Mouse (Mus musculus) ovary, postnatal 10 days (tissue): Measurements from ENCODE around the gene Neurl2.
A peak's percentile ranks its signal among the peaks of the same experiment; 100 is the strongest.
"Not testable (repeated sequence)": the region's sequence is repeated elsewhere in the genome, so short reads cannot be mapped to it uniquely, and the experiment has no call there.

ENCODE experiments used
- DNase-seq: peaks from one replicate; pipeline ENCODE4 v3.0.0; 2022; ENCODE audit warnings: low spot score

The Neurl2 gene

GRCm38 (mm10) chr2:164857842-164858553, 24.7 kb upstream of the Neurl2 start:
- DNase-seq = no peak

GRCm38 (mm10) chr2:164857101-164857821, 24.0 kb upstream of the Neurl2 start, which contains the start of gene Pltp:
TSS of gene Pltp (minus strand) at chr2:164857711.
- DNase-seq = no peak

- no peak for DNase-seq
These were observed 23.2 kb upstream of the Neurl2 start for GRCm38 (mm10) chr2:164856309-164857100.

- DNase-seq = not testable (repeated sequence)
These were observed 22.3 kb upstream of the Neurl2 start for GRCm38 (mm10) chr2:164855572-164855971.

DNA sequence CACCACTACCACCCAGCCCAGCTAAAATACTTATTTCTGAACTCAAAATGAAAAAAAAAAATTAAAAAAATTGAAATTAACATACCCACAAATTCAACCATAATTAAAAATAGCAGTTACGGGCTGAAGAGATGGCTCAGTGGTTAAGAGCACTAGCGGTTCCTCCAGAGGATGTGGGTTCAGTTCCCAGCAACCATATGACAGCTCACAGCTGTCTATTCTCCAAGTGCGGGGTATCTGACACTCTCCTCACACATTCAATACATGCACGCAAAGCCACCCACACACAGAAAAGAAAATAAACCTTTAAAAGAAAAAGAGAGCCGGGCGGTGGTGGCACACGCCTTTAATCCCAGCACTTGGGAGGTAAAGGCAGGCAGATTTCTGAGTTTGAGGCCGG, 16.8 kb upstream of the Neurl2 start:
- DNase-seq = no peak

DNA sequence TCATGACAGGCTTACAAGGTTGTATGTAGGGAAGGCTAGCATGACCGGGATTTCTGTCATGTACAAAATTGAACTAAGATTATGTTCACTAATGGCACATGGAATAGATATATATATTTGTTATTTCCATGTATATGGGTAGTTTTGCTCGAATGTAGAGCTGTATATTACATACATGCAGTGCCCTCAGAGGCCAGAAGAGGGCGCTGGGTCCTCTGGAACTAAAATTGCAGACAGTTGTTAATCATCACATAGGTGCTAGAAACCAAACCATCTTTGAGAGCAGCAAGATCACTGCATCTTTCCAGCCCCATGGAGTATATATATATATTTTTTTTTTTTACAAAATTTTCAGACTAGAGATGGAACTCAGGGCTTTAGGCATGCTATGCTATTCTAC, 12.5 kb upstream of the Neurl2 start:
- no peak for DNase-seq

- DNase-seq = no peak
These were observed 1.9 kb upstream of the Neurl2 start for GRCm38 (mm10) chr2:164835164-164835563.

DNA sequence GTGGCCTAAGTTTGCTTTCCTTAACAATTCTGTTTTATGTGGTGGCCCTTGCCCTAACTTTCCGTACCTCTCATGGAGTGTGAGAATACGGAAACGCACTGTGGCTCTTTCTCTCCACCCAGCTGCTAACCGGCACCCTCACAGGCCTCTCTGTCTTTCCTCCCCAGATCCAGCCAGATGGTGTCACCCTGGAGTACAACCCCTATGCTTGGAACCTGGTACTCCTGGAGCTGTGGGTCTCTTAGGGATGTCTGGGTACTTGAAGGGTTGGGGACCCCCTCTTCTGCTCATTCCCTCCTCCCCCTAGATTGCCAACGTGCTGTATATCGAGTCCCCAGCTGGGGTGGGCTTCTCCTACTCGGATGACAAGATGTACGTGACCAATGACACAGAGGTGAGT, 1.3 kb upstream of the Neurl2 start:
- DNase-seq = no peak

DNA sequence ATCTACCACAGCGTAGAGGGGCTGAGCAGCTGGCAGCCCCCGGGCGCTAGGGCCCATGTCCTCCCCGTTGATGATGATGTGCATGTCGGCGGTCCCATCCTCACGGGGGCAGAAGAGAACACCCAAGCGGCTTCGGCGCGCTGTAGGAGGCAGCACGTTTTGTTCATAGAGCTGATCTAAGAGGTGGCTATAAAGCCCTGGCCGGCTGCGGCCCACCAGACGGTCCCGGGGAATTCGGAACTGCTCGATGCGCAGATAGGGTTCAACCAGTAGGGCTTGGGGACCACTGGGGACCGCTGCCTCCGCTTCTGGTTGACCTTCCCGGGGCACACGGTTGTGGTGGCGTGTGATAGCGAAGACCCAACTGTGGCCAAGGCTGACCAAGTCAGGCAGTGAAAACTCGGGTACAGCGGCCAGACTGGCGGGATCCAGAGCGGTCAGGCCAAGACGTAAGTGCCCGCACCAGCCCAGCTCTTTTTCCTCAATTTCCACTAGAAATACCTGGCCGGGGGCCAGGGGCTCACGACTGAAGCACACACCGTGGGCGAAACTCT, 431 bp downstream of the Neurl2 start, which contains the start of gene Ctsa:
Gene Ctsa, plus strand, starts transcription at position 126 of the 554 bp plus-strand sequence.
- peak; percentile 29 for DNase-seq

DNA sequence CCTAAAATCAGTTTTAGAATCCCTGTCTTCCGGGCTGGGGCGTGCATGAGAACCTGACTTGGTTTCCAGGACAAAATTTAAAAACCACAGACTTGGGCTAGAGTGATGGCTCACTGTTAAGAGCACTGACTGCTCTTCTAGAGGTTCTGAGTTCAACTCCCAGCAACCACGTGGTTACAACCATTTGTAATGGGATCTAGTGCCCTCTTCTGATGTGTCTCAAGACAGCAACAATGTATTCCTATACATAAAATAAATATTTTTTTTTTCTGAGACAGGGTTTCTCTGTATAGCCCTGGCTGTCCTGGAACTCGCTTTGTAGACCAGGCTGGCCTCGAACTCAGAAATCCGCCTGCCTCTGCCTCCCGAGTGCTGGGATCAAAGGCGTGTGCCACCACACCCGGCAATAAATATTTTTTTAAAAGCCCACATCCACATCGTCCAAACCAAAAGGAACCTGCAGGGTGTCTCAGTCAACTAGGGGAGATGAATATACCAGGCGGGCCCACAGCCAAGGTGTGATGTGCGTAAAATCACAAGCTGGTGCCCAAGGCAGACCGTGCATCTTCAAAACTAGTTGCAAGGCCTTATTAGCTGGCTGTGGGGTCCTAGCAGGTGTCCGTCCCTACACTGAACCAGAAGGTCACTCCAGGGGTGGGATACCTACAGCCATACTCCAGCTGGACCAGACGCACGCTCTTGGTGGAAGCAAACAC, 1.1 kb downstream of the Neurl2 start:
- DNase-seq = no peak

GRCm38 (mm10) chr2:164831029-164831428, 2.2 kb downstream of the Neurl2 start:
- DNase-seq = no peak

GRCm38 (mm10) chr2:164829090-164829489, 4.2 kb downstream of the Neurl2 start:
- DNase-seq = no peak

DNA sequence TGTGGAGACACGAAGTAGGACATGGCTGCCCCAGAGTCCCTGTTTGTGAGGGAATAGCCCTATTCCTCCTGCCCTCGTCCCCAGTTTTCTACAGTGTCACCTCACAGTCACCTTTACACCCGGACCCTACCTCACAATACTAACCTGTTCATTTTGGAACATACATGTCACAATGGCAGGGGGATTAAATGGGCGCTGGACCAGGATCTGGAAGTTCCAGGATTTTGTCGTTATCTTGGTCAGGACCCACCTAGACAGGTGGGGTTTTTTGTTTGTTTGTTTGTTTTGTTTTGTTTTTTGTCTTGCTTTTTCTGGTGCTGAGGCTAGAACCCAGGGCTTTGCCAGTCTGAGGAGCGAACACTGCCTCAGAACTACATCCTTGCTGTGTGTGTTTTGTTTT, 4.8 kb downstream of the Neurl2 start, which contains the start of gene Spata25:
Gene Spata25, minus strand, starts transcription at position 101 of the 400 bp plus-strand sequence.
- no peak for DNase-seq

- no peak for DNase-seq
These were observed 6.0 kb downstream of the Neurl2 start for GRCm38 (mm10) chr2:164827146-164827850.

- DNase-seq = no peak
These were observed 7.7 kb downstream of the Neurl2 start for GRCm38 (mm10) chr2:164825521-164825920.

DNA sequence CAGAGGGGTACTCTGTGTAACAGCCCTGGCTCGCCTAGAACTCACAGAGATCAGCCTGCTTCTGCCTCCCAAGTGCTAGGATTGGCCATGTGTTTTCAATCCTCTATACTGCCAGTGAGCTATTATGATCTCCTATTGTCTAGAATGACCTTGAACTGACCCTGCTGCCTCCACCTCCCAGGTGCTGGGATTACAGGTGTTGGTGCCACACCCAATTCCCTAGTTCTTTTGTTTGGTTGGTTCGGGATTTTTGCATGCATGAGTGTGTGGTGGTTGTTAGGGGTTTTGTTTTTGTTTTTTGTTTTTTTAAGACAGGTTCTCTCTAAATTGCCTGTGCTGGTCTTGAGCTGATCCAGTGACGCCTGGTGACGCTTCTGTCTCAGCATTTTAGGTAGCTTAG, 9.3 kb downstream of the Neurl2 start:
- no peak for DNase-seq

DNA sequence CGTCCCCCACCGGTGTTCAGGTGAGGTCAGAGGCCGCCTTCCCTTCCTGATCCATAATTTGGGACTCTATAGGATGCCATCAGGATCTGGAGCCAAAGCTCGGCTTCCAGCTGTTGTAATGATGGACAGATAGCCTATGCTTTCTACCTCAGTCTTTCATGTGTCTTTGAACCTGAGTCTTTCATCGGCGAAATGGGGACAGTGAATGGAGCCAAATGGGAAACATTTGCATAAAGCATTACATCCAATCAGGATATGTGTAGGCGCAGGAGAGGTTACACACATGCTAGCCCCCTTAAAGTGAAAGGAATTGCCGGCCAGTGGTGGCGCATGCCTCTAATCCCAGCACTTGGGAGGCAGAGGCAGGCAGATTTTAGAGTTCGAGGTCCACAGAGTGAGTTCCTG, 10.1 kb downstream of the Neurl2 start:
- no peak for DNase-seq

DNA sequence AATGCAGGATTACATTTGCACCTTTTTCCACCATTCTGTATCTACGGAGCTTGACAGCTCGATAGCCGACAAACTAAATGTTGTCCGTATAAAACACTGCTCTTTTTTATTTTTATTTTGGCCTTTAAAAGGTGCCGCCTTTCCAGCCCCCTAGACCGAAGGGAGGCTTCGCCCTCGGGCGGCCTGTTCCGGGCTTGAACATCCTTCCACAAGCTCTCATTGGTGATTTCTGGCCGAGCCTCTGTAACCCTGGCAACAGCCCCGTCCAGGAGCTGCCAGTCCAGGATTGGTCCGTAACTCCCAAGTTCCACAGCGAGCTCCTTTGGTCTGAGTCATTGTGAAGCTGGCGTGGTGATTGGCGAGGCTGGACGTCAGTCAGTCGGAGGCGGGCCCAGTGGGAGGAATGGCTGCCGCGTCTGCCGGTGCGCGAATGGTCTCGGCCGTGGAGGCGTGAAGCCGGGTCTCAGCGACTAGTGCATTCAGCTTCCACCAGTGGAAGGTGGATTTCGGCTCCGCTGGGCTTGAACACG, 10.6 kb downstream of the Neurl2 start, which contains the start of gene Zswim1:
Gene Zswim1, plus strand, starts transcription at position 51 of the 530 bp plus-strand sequence.
- DNase-seq = peak; percentile 100

GRCm38 (mm10) chr2:164821060-164821459, 12.2 kb downstream of the Neurl2 start:
- no peak for DNase-seq

DNA sequence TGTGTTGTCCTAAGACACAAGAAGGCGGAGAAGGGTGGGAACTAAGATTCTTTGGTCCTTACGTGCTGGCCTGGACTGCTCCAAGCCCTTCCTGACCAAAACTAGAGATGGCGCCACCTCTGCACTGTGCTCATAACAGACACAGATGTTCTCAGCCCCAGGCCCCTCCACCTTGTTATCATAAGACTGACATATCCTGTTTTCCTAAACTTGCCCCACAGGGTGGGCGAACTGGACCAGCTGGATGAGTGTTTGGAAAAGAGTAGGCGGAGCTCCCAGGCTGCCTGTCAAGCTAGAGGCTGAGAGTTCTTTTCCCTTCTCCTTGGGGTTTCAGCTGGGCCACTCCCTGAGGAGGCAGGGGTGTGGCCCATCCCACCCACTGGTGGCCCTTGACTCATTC, 15.6 kb downstream of the Neurl2 start:
- DNase-seq = no peak

- DNase-seq = no peak
These were observed 16.1 kb downstream of the Neurl2 start for GRCm38 (mm10) chr2:164817206-164817605.
